Mouse (Mus musculus) mouse embryonic stem cell (cell line): ENCODE results near the gene Chtop.

Source experiments
- in situ Hi-C, 2 experiments: fragments of 300-500 bp; cut with MboI; formaldehyde crosslinking; loops; 1 replicate in 1 of 2; 3 replicates in 1 of 2; pipeline ENCODE4 v1.14.3; 2019 to 2020; ENCODE audit warnings: low sequenced_read_pairs in 2 of 2, low pct_unique_long_range_greater_than_20kb in 1 of 2, mixed read lengths in 1 of 2; ENCODE audit not compliant: unreplicated experiment in 1 of 2

The Chtop gene

DNA sequence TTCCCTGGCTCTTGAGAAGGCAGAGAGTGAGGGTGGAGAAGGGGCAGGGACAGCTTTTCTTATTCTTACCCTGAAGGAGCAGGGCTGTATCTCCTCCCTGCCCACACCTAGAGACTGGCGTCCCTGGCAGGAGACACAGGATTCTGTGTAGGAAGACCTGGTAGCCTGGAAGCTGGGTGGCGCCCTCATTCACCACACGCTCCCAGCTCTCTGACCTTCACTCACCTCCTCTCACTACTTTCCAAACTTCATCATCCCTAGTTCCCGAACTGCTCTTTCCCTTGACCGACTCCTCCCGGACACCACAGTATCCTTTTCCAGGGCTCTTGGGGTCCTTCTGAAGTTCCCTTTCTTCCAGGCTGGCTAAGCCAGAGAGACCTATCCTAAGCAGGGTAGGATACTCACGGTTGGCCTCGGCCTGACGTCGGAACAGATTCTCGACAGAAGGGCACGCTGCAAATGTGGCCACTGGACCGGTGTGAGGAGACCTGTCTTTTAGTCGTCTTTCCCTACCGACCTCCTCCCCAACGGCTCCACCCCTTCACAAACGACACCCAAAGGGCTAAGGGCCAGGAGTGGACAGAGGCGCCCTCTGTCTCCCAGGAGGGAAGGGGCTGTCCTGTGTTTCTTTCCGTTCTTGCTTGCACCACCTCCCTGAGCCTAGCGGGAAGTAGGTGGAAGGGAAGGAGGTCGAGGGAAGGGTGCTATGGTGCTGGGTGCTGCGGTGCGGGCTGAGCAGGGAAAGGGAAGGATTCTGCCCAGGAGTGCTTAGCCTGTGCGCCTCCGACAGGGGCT lies 4.7 kb upstream of the Chtop start, which contains the start of the genes S100a1 and S100a13:
TSS of gene S100a1 (minus strand) at position 597 of the 795 bp plus-strand sequence.
TSS of gene S100a13 (plus strand) at position 640 of the 795 bp plus-strand sequence.
- in situ Hi-C loops: no loop called here

DNA sequence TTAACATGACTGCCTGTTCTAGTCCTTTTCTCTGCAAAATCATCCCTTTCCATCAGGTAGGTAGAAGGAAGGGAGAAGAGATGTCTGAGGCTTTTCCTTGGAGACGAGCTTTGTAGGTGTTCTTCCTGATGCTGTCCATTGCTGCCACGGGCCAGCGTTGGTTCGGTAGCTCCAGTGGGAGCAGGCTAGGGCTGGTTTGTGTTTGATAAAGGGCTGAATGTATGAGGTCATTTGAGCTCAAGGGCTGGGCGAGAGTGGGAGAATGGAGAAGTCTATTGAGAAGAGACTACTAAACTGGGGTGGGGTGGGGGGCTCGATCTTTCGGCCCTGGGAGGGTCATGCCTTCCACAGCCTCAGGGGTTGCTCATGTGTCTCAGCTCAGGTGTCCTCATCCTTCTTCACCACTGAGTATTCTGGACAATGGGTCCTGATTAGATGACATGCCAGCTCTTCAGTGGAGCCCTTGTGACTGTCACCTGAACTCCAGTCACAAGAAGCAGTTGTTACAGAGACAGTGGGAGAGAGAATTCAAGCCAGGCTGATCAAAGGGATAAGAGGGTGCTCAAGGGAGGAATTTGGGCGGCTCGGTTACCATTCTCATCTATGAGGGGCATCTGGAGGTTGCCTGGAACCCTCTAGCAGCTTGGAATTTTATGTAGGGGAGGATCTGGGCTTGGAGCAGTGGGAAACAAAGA lies 3.8 kb upstream of the Chtop start:
- in situ Hi-C loops: no loop called here

DNA sequence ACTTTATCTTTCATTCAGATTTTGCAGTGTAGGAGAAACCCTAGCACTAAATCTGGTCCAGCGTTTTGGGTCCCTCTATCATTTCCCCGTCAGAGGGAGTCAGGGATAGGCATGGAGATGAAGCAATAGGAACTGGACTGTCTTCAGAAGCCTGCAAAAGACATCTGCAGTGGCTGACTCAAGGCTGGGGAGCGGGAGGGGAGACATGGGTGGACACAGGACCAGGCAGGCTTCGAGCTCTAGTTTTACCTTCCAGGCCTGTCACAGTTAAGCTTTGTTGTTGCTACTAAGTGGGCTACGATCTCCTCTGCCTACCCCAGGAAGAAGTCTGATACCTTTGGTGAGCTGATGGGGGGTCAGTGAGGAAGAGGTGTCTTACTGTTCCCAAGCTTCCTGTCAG lies 3.0 kb upstream of the Chtop start:
- in situ Hi-C loops: no loop called here

DNA sequence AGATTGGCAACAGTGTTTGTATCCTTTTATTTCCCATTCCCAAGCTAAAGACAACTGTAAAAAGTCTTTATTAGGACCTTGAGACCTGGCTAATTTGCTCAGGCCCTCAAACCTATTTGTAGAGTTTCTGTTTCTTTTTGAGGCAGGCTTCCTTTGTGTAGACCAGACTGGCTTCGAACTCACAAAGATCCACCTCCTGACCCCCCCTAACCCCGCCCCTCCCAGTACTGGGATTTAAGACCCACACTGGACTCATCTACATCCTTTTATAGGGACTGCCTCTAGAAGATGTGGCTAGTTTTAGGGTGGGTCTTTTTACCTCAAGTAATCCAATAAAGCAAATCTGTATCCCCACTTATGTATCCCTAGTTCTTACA lies 437 bp upstream of the Chtop start:
- in situ Hi-C loops: no loop called here

DNA sequence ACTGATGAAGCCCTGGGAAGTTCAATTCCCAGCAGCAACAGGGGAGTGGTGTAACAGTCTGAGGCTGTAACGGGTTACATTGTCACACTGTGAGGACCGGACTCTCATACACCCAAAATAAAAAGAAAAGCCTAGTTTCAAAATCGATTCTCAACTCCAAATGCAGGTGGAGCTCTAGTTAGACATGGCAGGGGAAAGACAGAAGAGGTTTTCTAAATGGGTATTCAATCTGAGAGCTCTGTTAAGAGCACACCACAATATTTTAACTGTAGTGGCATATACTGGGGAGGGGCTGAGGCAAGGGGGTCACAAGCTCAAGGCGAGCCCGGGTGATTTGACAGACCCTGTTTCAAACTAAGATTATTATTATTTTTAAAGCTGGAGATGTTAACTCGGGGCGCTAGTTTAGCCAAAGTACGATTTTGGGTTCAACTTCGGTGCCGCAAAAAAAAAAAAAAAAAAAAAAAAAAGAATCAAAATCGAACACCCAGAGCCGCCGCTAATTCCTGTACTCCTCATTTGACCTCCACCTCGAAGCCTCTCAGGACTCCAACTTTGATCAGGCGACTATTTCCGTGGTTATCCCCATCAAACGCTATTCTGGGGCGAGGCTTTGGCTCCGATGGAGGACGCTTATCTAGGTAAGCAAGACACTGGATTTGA lies 880 bp downstream of the Chtop start:
- in situ Hi-C loops: no loop called here

DNA sequence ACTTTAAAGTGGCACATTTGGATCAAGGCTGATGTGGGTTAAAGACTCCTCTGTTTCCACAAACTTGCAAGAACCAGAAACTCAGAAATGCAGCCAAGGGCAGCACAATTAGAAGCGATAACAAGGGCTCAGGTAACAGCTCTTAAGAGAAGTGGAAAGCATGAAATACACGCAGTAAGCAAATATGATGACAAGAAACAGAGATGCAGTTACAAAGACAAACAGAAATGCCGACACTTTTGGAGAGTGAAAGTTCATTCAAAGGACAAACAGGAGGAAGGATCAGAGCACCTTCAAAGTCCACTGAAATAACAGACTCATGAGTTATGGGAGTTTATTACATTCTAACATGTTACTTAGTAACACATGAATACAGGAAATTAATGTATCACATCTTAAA lies 2.9 kb downstream of the Chtop start:
- in situ Hi-C loops: no loop called here

DNA sequence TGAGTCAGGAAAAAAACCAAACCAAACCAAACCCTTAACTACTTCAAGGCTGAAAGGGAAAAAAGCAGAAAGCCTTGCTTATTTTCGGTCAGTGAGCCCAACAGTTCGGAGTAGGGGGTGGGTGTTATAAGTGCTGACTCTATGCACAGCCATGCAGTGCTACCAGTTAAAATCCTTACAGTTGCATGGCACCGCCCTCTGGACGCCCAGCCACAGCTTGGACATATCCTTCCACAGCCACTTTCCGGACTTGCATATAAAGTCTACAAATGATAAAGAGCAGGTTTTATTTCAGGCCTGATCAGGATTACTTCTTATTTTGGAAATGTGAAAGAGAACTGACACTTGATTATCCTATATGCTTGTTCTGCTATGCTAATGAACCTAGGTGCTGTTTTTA lies 4.1 kb downstream of the Chtop start:
- in situ Hi-C loops: no loop called here

DNA sequence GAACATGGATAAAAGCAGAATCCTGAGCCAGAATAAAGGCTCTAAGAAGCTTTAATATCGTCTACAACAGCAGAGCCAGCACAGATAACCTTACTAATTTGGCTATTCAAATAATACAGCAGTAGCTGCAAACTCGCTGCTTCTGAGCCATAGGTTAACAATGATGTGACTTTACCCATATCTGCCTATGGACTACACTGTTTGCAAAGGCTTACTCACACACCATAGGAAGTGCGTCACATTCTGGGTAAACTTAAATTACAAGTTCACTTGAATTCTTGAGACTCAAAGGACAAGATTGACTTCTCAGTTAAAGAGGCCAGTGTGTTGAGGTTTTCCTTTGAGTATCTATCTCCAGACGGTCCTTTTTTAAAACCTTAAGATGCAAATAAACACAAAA lies 5.9 kb downstream of the Chtop start:
- in situ Hi-C loops: no loop called here

DNA sequence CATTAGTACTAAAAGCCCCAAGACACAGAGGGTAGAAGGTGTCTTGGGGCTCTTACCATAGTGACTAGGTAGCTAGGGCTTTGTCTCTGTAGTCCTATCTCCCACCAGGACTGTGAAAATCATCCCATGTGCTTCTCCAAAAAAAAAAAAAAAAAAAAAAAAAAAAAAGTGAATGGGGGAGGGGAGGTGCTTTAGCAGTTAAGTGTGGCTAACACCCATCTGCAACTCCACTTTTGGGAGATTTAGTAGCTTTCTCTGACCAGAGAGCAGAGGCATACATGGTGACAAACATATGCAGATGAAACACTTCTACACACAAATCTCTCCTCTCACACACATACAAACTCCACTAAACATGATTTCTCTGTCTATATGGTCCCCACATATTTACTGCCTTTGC lies 11.7 kb downstream of the Chtop start:
- in situ Hi-C loops: loop anchor here (25.0 kb wide), 1 partner anchor 460 kb away; no protein-coding TSS in a partner anchor

DNA sequence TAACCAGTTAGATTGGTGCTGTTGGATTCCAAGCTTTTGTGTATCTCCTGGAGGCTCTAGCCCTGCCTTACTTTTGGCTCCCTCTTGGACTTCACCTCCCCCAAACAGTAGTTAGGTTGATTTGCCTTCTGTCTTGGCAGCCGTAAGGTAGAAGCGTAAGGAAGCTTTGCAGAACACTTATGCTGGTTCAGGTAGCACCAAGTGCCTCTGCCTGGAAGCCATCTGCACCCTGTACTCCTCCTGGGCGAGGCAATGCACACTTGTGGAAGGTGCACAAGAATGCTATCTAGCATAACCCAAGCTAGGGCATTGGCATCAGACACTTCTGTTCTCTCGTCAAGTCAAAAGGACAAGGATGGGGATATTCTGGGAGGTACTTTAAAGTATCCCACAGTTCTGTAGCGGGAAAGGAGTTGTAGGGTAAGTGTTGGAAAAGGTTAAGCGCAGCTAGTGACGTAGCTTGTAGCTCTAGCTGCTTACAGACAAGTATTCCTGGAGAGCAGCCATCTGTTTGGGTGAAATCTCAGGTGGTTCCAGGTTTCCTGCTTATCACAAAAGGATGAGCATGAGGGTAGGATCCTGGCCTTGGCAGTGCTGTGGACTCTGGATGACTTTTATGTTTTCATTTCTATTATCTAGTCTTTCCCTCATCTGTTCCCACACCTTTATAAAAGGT lies 13.3 kb downstream of the Chtop start:
- in situ Hi-C loops: loop anchor here (25.0 kb wide), 1 partner anchor 459 kb away; no protein-coding TSS in a partner anchor

DNA sequence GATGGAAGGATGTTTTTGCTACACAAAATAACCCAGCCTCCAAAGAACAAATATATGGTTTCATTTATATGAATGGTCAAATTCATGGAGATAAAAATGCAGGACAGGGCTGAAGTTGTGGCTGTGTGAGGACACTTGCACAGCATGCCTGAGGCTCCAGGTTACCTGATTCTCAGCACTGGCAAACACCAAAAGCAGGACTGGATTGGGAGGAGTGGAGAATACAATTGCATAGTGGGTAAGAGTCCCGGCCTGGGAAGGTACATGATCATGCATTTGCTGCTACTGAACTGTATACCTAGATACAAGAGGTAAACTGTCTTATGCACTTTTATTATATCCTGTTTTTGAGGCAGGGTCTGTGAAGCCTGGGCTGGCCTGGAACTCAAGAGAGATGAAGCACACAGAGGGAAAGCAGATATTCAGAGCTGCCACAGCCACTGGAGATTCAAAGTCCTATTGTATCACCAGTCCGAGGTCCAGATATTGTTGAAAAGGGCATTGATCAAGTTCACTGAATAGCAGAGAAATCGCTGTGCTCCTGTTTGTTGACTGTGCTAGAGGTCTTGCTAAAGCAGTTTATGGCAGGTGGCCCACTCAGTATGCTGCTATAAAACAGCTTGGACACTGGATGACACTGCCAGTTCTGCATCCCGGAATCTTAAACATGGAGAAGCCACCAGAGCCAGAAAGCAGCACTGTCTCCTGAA lies 15.3 kb downstream of the Chtop start:
- in situ Hi-C loops: loop anchor here (25.0 kb wide), 1 partner anchor 457 kb away; no protein-coding TSS in a partner anchor

DNA sequence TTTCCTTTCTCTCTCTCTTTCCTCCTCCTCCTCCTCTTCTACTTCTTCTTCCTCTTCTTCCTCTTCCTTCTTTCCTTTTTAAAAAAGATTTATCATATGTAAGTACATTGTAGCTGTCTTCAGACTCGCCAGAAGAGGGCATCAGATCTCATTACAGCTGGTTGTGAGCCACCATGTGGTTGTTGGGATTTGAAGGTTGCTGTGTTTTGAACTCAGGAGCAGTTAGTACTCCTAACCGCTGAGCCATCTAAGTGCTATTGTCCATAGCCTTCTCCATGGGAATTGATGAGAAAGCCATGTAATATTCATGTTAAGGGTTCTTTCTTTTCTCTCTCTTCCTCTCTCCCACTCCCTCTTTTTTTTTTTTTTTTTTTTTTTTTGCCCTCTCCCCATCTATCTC lies 17.9 kb downstream of the Chtop start:
- in situ Hi-C loops: loop anchor here (25.0 kb wide), 1 partner anchor 454 kb away; no protein-coding TSS in a partner anchor

DNA sequence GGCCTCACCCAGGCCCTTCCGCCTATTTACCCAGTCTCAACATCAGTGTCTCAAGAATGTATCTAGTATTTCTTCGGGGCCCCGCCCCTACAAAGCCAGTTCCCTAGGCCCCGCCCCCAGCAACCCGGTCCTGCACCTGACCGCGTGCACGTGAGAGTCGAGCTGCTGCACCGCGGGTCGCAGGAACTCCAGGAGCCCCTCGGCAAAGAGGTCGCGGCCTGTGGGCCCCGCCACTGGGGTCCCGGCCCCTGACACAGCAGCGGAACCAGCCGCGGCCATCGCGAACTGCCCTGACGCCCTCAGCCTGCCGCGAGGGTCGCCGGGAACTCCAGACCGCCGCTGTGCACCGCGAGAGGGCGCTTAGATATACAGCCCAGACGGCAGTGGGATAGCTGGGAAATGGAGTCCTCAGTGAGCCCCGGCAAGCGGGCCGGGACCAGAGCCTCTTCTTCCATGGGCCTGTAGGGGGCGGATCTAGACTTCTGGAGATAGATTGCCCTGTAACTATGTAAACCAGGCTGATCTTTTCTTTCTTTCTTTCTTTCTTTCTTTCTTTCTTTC lies 18.5 kb downstream of the Chtop start, which contains the start of gene Snapin:
TSS of gene Snapin (minus strand) at position 338 of the 561 bp plus-strand sequence.
- in situ Hi-C loops: loop anchor here (25.0 kb wide), 1 partner anchor 453 kb away; no protein-coding TSS in a partner anchor

DNA sequence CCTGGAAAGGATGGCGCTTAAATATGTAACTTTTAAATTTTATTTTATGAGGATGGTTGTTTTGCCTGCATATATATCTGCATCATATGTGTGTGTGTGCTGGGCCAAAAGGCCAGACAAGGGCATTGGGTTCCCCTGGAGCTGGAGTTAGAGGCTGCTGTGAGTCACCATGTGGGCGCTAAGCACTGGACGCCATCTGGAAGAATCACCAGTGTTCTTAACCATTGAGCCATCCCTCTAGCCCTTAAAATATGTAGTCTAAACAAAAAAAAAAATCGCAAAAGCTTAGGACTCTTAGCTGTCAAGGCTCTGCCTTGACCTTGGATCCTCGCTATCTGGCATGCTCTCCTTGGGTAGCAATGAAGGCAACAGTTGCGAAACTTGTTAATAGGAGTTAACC lies 20.7 kb downstream of the Chtop start:
- in situ Hi-C loops: loop anchor here (25.0 kb wide), 1 partner anchor 451 kb away; no protein-coding TSS in a partner anchor

DNA sequence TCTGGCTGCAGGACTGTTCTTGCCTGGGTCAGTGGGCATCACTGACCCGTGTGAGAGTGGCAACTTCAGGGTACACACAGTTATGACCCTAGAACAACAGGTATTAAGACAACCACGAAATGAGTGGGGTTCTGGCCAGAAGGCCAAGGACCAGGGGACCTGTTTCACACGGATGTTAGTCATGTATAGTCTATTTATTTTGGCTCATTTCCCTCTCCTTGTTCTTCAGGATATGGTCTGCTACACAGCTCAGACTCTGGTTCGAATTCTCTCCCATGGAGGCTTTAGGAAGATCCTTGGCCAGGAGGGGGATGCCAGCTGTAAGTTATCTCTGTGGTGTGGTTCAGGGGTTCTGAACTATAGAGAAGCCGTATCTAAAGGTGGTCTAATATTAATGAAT lies 22.3 kb downstream of the Chtop start:
- in situ Hi-C loops: loop anchor here (25.0 kb wide), 1 partner anchor 450 kb away; no protein-coding TSS in a partner anchor

DNA sequence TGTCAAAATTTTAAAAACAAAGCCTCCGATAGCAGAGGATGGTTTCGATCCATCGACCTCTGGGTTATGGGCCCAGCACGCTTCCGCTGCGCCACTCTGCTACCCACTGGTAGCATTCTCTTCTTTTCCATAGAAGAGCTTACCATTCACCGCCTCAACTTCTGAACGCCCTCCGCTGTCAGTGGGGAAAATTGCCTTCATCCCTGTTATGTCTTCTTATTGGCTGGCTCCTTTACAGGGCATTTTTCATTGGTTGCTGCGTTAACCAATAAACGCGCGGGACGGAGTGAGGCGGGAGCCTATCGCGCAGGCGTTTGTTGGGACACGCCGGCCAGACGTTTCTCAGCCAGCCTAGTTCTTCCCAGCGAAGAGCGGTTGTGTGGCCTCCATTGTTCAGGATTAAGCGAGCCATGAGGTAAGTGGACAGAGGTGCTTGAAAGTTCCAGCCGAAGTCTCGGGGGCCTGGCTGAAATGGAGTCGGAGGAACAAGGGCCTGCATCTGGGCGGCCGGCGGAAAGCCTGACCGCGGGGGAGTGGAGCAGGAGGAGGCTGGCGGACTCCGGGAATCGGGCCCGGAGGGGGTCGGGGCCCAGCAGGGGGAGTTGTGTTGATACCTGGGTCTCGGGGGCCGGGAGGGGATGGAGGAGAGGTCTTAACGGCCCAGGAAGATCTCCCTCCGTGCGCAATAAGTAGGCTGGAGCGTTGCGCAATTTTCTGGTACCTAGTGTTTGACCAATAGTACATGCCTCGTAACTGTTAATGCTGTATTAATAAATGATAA lies 33.3 kb downstream of the Chtop start, which contains the start of gene Ilf2:
TSS of gene Ilf2 (plus strand) at position 296 of the 781 bp plus-strand sequence.
- in situ Hi-C loops: loop anchor here (25.0 kb wide), 1 partner anchor 439 kb away; no protein-coding TSS in a partner anchor
